Mouse (Mus musculus) skeletal muscle tissue, postnatal 0 days (tissue): ENCODE data around the gene Dapl1. TPM values are rescaled to one million over a fixed set of nuclear protein-coding genes. Genes with fewer than 3 reads are reported as not detected.

Experiments
- polyA plus RNA-seq: library from polyadenylated mRNA; unstranded; fragments of >200 nt; fragmentation: Nextera tagmentation; extraction: Ambion mirVana; gene quantifications from 2 replicates; pipeline ENCODE4 v1.2.1, GENCODE M21; 2015

Gene Dapl1
- polyA plus RNA-seq = 9.3 TPM in 1 of 2 replicates, not detected in the other

GRCm38 (mm10) chr2:59484438-59484837 is at the start of gene Dapl1:
Gene Dapl1 (plus strand): TSS chr2:59484653.

Other genes starting within 250 kb of the Dapl1 start
- 6.6 and 8.1 TPM in 2 replicates for gene Tanc1, start 127.4 kb downstream of the Dapl1 start, polyA plus RNA-seq